Mouse (Mus musculus) limb, embryonic 11.5 days (tissue): ENCODE measurements at regions not wholly inside any gene's neighbourhood (a gene's known extent, or its start where the extent isn't known, plus 50 kb on each side); places are given as distances from the start of the nearest gene placed in this dataset.

Source experiments
- ATAC-seq: fragments of 200-750 bp; cut with Nextera tagmentation; 2 replicates; pipeline ENCODE4 v1.8.0; 2017; ENCODE audit warnings: low read depth; ENCODE audit not compliant: insufficient number of reproducible peaks, low FRiP score, low TSS enrichment
- DNase-seq: peaks from one replicate; pipeline ENCODE4 v3.0.0-alpha.2; 2015; ENCODE audit warnings: low spot score
- H3K27ac ChIP-seq: fragments of 300-500 bp; sonication (generic); replicated peaks from 2 replicates; pipeline ENCODE4 v1.5.1; 2014; ENCODE audit warnings: low read depth, mild to moderate bottlenecking, low read length
- H3K27me3 ChIP-seq: fragments of 300-500 bp; sonication (generic); 2 replicates; pipeline ENCODE4 v1.6.1; 2014; ENCODE audit warnings: mild to moderate bottlenecking, low read length, mixed read lengths; ENCODE audit not compliant: control insufficient read depth, insufficient read depth
- H3K36me3 ChIP-seq: fragments of 300-500 bp; sonication (generic); 2 replicates; pipeline ENCODE4 v1.6.1; 2014; ENCODE audit warnings: mild to moderate bottlenecking, low read length, moderate library complexity, mixed read lengths; ENCODE audit not compliant: control insufficient read depth, insufficient read depth
- H3K4me1 ChIP-seq: fragments of 300-500 bp; sonication (generic); 2 replicates; pipeline ENCODE4 v1.6.1; 2014; ENCODE audit warnings: low read length, mixed read lengths; ENCODE audit not compliant: control insufficient read depth, insufficient read depth
- H3K4me2 ChIP-seq: fragments of 300-500 bp; sonication (generic); 2 replicates; pipeline ENCODE4 v1.6.1; 2014; ENCODE audit warnings: low read depth, mild to moderate bottlenecking, moderate library complexity; ENCODE audit not compliant: severe bottlenecking
- H3K4me3 ChIP-seq: fragments of 300-500 bp; sonication (generic); 2 replicates; pipeline ENCODE4 v1.5.1; 2014; ENCODE audit warnings: low read depth, low read length
- H3K9ac ChIP-seq: fragments of 300-500 bp; sonication (generic); 2 replicates; pipeline ENCODE4 v1.6.1; 2014; ENCODE audit warnings: mild to moderate bottlenecking, low read length
- H3K9me3 ChIP-seq: fragments of 300-500 bp; sonication (generic); 2 replicates; pipeline ENCODE4 v1.6.1; 2016; ENCODE audit warnings: low read length; ENCODE audit not compliant: control insufficient read depth
- WGBS: fragments of 180-500 bp; shearing (Covaris S2); extraction: QIAGEN DNeasy Blood & Tissue Kit; methylation state at CpG from one replicate; pipeline ENCODE4 v1.1.7; 2014; 5-methylcytosine and 5-hydroxymethylcytosine counted together

DNA sequence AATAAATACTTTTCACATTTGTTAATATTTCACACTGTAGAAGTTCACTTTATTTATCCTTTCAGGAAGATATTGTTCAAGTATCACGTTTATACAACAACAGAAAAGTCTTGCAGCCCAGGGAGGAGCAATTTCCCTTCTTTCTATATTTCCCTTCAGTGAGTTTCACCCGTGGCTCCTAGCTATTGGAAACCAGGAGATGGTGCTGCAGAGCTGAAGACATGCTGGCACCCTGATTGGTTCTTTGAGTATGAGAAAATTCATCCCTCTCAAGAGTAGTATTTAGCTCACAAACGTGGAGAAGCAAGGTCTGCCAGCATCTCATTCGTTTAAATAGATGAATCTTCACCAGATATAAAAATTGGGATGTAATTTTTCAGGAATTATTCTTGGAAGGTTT is 85.9 kb upstream of the Rxylt1 start:
- Histone ChIP-seq H3K4me2 (no peak overlapping the region), H3K9ac (no peak overlapping the region), H3K27me3 (no peaks in the 10 kb centered on the region), H3K4me1 (no peaks in the 10 kb centered on the region), H3K27ac (no peak overlapping the region), H3K36me3 (no peaks in the 10 kb centered on the region), H3K9me3 (no peaks in the 10 kb centered on the region), H3K4me3 (no peak overlapping the region)
- DNase-seq: no peak
- WGBS: 39% methylated on average over 4 of the region's 4 CpGs
- no peak for ATAC-seq

DNA sequence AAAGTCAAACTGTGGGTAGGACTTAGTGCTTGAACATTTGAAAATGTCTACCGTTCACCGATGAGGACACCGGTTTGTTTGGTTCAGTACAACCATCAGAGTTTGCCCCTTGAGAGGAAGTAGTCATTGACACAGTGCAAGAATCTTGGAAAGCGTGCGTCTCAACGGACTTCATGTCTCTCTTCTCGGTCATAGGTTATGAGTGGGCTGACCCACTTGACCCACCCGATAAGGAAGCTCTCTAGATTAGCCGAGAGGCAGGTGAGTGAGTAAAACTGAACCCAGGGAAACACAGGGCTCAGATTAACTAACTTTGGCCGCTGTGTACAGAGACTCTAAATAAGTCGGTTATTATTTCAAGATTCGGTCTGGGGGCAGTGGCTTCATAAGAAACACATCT is 51.9 kb upstream of the Rxylt1 start:
- H3K36me3 ChIP-seq: no peaks in the 10 kb centered on the region
- H3K9ac ChIP-seq: no peak overlapping the region
- H3K4me2 ChIP-seq: no peak overlapping the region
- H3K4me3 ChIP-seq: no peak overlapping the region
- no peak overlapping the region for H3K27ac ChIP-seq
- no peaks in the 10 kb centered on the region for H3K9me3 ChIP-seq
- 93% methylated on average over 12 of the region's 12 CpGs for WGBS
- ATAC-seq (no peak), DNase-seq (no peak)
- no peaks in the 10 kb centered on the region for H3K4me1 ChIP-seq
- H3K27me3 ChIP-seq: no peaks in the 10 kb centered on the region

DNA sequence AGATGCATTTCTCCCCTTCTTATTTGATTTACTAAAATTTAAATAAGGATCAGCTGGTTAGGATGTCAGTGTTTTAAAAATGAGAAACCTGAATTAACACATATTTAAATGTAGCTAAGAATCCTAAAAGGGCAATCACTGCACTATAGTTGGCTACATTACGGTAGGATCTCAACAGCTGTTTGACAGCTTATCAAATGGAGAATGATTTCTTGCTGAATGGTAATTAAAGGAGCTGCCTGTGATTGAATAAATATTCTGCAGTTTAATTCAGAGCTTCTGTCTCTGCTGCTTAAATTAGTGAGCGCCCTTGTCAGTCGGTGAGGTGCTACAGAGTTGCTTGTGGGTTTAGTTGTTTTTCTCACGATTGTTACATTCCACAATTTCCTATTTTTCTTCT is 51.4 kb upstream of the Rxylt1 start:
- no peaks in the 10 kb centered on the region for H3K36me3 ChIP-seq
- H3K27ac ChIP-seq: no peak overlapping the region
- no peak overlapping the region for H3K4me2 ChIP-seq
- no peaks in the 10 kb centered on the region for H3K27me3 ChIP-seq
- H3K4me1 ChIP-seq: no peaks in the 10 kb centered on the region
- WGBS: 93% methylated on average over 4 of the region's 4 CpGs
- DNase-seq: no peak
- no peaks in the 10 kb centered on the region for H3K9me3 ChIP-seq
- no peak overlapping the region for H3K4me3 ChIP-seq
- no peak for ATAC-seq
- H3K9ac ChIP-seq: no peak overlapping the region
